Mouse (Mus musculus): ENCODE data around the gene 1110032A03Rik.

The 1110032A03Rik gene

DNA sequence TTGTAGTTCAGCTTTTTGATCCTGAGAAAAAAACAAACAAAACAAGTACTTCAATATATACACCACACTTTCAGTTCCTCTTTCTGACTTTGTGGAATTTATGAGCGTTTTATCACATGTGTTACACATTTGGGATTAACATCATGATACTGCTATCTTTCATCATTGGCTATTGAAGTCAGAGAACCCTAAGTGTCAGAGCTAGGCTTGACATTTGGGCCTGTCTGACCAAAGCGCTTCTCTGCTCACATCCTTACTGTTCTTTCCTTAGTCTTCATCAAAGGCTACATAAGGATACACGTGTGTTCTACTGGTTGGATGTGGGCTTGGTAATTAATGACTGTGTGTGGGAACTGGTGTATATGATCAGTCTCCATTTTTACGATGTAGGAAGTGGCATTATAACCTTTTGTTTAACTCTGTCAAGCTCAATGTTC is 1.3 kb downstream of the 1110032A03Rik start:
- no peak for DNase-seq (ENCODE audit: extremely low read depth, low read depth, low spot score)

DNA sequence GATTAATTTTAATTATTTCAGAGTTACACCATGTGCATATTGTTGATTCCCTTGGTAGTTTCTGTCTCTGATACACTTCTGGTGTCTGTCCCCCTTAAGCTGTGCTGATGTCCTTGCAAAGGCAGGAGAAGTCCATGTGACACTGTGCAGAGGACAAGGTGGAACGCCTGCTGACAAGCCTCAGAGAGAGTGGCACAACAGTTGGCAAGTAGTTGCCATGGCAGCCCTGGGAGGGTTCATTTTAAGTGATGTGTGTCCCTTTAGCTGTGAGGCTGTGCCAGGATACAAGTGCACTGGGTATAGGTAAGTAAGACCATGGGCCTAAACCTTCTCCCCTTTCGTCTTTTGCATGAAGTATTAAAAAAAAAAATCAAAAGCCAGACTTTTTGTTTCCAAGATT is 5.3 kb downstream of the 1110032A03Rik start:
- no peak for DNase-seq (ENCODE audit: extremely low read depth, low read depth, low spot score)

DNA sequence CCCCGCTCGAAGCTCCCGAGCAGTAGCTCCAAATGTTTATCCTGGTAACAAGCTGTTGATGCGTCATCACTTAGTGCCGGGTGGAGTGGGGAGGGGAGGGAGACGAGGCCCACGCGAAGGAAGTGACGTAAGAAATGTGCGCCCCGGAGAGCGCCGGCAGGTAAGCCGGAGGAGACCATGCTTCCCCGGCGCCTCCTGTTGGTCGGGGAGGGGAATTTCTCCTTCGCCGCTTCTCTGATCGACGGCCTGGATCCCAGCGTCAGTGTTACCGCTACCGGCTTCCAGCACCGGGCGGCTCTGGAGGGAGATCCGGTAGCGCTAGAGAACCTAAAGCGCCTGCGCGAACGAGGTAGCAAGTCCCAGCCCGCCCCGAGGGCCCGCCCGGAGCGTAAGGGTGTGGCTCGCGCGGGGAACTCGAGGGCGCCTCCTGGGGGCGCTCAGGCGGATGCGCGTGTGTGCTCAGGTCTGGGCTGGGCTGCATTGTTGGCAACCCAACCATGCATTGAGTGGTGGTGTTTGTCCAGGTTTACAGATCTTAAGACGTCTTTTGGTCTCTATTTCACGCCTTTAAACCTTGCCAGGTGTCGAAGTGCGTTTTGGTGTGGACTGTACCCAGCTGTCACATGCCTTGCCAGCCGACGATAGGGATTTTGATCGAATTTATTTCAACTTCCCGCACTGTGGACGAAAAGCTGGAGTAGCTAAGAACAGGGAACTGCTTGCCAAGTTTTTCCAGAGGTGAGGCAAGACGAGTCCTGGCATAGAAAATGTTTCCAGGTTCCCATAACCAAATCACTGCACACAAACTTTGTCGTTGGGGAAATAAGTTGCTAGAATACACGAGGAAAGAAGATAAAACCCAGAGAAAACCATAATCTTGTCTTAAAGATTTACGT is 7.0 kb downstream of the 1110032A03Rik start, which contains the start of gene Fdxacb1:
Gene Fdxacb1 (plus strand): TSS at position 130 of the 896 bp plus-strand sequence.
- peak; percentile 67 for DNase-seq (ENCODE audit: extremely low read depth, low read depth, low spot score)

DNA sequence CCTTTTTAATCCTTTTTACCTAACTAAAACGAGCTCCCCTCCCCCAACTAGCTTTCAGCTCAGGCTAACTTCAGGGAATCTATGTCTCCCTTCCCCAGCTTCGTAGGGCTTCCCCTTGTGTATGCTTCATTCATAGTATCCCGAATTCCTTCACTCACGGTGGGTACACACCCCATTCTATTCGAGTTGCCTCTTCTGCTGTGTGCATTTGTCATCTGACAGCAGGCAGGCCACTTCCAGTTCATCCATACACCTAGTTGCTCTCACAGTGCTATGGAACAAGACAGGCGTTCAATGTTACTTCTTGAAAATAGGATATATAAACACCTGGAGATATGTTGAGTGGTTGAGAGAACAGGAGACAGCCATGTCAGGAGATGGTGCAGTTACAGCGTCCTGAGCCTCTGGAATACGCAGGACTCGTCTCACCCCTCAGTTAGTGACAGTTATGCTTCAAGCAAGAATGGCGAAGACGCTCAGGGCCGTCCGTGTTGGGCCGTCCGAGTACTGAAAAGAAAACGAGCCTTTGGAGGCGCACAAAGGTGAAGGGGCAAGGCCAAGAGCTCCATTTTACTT is 7.7 kb downstream of the 1110032A03Rik start:
- DNase-seq (ENCODE audit: extremely low read depth, low read depth, low spot score) = no peak

DNA sequence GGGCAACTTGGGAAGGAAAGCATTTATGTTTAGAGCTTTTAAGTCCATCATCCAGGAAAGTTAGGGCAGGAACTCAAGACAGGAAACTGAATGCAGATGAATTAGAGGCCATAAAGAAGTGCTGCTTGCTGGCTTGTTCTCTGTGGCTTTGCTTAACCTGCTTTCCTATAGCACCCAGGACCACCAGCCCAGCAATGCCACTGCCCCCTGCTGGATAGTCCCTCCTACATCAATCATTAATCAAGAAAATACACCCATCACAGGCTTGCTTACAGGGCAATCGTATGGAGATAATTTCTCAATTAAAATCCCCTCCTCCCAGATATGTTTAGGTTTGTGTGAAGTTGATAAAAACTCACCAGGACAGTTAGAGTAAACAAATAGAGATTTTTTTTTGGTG is 12.0 kb downstream of the 1110032A03Rik start:
- no peak for DNase-seq (ENCODE audit: extremely low read depth, low read depth, low spot score)

DNA sequence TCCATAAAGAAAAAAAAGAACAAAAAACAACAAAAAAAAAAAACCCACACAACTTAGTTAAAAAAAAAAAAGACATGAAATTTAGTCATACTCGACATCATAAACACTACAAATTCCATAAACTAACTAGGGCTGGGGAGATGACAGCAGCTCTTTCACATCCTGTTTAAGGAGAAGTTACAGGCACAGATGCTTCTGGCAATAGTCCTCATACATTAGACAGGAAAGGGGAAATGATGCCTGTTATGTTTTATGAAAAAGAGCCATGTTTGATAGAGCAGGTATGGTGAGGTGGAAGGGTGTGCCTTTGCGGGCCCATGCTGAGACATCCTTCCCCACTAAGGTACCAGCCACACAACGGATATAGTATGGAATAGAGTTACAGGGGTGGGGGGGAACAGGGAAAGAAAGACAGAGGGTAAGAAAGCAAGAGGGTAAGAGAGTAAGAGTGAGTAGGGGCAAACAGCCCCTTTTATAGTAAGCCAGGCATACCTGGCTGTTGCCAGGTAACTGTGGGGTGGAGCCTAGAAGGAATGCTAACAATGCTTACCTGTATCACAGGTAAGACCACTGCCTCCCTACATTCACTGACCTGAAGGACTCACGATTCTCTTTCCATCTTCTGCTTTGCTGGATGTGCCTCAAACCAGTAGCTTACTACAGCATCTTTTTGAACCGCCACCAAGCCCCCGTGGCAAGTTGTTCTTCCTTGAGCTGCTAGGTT is 13.6 kb downstream of the 1110032A03Rik start:
- DNase-seq (ENCODE audit: extremely low read depth, low read depth, low spot score) = no peak

DNA sequence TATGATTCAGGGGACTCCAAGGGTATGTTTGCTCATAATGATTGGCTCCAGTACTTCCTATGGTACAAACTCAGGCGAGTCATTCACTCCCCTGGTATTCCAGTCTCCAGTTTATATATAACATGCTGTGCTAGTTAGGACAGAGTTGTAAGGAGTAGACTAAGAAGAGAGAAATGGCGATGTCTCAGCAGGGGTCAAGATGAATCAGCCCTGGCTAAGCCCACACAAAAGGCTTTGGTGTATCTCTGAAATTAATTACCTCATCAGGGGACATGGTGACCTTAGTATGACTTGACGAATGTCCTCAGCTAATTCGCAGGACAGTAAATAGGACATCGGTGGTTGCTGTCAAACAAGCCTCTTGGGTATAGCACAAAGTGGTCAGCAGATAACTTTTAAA is 18.6 kb downstream of the 1110032A03Rik start:
- no peak for DNase-seq (ENCODE audit: extremely low read depth, low read depth, low spot score)

DNA sequence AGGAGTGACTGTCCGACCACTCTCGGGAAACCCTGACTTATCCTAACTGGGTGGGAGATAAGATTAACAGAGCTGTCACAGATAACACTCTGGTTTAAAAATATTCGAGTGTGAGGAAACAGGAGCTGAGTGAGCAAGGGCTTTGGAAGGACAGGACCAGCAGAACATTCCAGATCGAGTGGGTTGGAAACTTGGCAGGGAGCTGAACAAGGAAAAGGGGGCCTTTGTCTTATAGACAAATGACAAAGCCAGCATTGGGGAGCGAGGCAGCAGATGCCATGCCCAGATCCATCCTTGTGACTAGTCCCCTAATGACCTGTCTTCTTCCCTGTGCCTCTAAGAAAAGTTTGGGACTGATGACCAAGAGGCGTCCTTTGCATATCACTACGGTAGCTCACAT is 21.4 kb downstream of the 1110032A03Rik start:
- DNase-seq (ENCODE audit: extremely low read depth, low read depth, low spot score) = no peak

DNA sequence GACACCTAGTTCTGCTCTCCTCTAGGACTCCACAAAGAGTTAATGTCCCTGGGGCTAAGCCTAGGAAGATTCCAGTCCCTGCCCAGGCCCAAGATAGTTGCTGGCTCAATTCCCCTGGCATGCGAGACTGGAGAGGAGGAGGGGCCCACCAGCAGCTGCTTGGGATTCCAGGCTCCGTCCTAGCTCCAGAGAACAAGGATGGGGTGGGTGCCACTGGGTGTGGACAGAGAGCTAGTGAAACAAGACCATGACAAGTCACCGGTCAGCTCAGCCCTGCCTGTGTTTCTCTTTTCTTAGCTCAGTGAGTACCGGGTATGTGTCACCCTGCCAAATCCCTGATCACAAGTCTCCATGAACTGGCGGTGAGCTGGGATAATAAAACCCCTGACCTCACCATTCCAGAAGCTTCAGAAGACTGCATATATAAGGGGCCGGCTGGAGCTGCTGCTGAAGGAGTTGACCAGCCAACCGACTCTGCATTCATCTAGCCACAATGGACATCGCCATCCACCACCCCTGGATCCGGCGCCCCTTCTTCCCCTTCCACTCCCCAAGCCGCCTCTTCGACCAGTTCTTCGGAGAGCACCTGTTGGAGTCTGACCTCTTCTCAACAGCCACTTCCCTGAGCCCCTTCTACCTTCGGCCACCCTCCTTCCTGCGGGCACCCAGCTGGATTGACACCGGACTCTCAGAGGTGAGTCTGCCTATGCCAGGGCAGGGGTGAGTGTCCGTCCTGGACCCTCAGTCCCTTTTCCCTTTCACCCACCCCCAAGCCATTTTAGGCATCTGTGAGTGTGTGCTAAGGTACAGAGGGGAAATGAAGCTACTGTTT is 22.3 kb downstream of the 1110032A03Rik start:
- DNase-seq (ENCODE audit: extremely low read depth, low read depth, low spot score) = no peak

DNA sequence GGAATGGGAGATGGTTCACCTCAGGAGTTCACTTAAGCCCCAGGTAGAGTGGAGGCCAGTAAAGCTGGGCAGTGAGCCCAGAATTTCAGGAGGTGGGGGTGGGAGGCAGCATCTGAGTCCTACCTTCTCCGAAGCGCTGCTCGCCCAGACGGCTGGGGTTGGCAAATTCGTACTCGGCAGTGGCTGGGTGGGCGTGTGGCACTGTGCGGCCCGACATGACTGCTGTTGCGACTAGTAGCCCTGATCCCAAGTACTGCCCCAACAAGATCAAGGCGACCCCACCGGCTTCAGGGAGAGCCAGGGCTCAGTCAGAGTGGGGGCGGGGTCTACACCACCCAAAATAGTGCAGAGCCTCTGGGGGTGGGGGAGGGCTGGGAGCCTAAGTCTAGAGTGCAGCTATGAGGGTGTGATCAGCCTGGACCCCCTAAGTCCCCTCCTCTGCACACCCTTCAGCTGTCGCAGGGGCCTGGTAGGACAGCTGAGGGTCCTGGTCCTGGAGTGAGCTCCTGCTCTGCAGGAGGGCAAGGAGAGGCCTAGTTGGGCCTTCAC is 23.2 kb downstream of the 1110032A03Rik start, which contains the start of gene Hspb2:
Gene Hspb2 (minus strand): TSS at position 301 of the 549 bp plus-strand sequence.
- DNase-seq (ENCODE audit: extremely low read depth, low read depth, low spot score) = no peak

DNA sequence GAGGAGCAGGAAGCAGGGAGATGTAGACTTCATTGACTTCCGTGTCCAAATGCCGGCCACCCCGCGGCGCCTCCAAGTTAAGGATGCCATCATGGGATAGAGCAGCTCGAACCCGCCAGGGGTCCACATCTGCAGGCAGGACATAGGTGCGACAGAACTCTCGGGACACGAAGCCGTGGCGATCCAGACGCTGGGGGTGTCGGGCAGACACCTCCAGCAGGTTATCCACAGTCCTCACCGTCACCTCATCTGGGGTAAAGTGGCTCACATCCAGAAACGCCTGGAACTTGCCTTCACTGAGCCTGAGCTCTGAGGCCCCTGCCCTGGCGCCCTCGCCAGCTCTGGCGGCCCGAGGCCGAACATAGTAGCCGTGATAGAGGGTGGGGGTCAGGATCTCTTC is 24.0 kb downstream of the 1110032A03Rik start, which contains the start of gene Cryab:
Gene Cryab (plus strand): TSS at position 3 of the 400 bp plus-strand sequence.
- no peak for DNase-seq (ENCODE audit: extremely low read depth, low read depth, low spot score)

DNA sequence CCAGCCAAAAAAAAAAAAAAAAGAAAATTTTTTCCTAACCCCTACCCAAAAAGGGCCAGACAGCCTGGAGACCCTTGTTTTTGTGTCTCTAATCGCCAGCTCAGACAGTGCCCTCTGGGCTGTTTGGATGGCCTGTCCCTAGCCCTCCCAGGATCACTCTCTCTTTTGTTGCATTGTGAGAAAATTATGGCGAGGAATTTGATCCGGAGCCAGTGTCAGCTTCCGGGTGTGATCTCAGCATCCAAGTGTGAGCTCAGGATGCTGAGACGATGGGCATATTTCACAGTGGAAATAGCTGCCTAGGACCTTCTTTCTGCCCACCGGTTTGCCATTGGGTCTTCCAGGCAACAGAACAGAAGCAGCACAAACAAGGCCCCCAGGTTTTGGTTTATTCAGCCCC is 24.6 kb downstream of the 1110032A03Rik start:
- DNase-seq (ENCODE audit: extremely low read depth, low read depth, low spot score) = no peak

DNA sequence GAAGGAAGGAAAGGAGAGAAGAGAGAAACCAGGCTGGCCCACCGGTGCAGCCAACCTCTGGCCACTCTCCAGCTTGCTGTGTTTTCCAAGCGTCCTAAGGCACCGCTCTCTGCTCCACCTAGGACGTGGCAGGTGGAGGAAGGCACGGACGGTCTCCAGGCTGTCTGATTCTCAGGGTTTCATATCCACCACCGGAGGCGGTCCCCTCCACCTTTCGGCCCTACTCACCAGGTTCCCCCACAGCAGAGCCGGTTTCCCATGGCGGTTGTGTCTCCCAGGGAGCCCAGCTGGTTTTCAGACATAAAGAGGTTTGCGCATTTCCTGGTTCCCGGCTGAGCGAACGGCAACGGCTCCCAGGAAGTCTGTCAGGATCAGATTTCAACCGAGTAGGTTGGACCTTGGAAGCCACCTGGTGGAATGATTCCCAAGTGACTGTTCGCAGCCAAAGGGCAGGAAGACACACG is 29.1 kb downstream of the 1110032A03Rik start, which contains the start of gene 2310030G06Rik:
Gene 2310030G06Rik (minus strand): TSS at position 323 of the 464 bp plus-strand sequence.
- DNase-seq (ENCODE audit: extremely low read depth, low read depth, low spot score) = peak; percentile 36

DNA sequence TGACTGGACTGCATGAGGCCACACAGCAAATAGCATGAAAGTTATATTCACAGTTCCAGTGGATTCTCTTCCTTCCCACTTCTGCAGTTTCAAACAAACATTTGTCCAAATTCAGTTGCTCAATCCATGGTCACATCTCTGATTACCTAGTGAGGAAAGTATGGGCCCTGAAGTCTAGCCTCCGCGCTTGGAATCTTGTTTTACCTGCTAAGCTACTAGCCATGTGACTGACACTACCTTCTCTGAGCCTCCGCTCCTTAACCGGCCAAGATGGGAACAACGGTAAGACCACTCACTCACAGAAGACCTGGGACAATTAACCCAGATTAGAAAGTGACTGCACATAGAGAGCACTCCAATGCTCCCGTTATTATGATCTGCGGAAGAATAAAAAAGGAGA is 29.5 kb downstream of the 1110032A03Rik start:
- DNase-seq (ENCODE audit: extremely low read depth, low read depth, low spot score) = peak; percentile 42

DNA sequence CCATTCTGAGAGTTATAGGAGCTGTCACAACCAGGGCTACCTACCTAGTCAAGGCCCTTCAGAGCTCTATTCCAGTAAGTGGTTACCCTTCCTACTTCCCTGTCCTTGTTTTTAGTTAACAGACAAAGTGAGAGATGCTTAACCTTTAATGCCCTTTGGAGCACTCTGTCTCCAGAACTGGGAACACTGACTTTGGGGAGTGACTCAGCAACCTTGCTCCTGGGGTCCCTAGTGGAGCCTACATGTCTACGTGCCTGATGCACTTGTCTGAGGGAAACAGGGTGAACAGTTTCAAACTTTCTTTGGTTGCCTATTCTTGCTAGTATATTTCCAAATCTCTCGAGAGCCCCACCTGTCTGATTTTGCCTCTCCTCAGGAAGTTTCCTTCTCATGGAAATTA is 32.6 kb downstream of the 1110032A03Rik start:
- no peak for DNase-seq (ENCODE audit: extremely low read depth, low read depth, low spot score)

DNA sequence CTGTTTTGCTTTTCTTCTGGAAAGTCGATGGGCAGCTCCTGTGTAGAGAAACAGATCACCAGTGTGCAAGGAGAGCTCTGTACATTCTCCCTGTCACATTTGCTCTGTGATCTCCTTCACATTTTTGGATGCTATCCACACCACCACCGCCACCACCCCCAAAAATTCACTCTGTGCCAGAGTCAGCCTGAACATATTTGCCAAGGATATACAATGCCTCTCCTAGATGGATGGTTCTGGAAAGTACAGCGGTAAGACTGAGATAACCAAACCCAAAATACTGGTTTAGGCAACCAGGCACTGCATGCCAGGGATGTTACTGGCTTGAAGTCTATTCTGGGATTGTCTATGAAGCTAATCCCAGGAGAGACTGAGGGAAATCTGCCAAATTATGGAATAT is 33.1 kb downstream of the 1110032A03Rik start:
- no peak for DNase-seq (ENCODE audit: extremely low read depth, low read depth, low spot score)

DNA sequence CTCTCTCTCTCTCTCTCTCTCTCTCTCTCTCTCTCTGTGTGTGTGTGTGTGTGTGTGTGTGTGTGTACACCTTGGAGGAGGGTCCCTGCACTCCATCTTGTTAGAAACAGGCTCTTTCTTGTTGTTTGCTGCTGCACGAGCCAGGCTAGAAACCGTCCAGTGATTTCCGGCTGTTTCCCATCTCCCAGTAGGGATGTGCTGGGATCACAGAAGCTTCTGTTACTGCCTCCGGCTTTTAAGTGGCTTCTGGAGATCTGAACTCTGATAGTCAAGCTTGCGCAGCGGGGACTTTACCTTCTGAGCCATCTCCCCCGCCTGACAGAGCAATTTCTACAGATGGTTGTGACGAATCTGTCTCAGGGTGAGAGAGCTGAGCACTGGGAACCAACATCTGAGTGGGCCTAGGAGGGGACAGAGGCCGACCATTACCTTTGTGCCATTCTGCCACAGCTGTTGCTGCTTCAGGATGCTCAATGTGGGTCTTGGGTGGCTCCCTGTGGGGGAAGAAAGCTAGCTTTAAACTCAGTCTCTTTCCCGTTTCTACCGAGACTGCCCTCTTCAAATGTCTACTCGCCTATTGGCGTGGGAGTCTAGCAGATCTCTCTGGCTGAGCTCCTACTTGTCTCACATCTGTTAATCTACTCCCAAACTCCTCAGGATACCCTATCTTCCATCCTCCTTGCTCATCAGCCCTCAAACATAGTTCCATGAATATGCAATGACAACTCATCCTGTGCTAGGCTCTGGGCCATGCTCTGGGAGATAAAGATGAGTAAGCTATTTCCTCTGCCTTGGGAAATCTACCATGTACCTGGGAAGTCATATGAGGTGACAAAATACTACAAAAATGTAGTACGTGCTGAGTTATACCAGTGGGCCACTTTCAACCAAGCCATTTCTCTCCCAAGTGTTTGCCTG is 34.2 kb downstream of the 1110032A03Rik start:
- DNase-seq (ENCODE audit: extremely low read depth, low read depth, low spot score) = no peak

DNA sequence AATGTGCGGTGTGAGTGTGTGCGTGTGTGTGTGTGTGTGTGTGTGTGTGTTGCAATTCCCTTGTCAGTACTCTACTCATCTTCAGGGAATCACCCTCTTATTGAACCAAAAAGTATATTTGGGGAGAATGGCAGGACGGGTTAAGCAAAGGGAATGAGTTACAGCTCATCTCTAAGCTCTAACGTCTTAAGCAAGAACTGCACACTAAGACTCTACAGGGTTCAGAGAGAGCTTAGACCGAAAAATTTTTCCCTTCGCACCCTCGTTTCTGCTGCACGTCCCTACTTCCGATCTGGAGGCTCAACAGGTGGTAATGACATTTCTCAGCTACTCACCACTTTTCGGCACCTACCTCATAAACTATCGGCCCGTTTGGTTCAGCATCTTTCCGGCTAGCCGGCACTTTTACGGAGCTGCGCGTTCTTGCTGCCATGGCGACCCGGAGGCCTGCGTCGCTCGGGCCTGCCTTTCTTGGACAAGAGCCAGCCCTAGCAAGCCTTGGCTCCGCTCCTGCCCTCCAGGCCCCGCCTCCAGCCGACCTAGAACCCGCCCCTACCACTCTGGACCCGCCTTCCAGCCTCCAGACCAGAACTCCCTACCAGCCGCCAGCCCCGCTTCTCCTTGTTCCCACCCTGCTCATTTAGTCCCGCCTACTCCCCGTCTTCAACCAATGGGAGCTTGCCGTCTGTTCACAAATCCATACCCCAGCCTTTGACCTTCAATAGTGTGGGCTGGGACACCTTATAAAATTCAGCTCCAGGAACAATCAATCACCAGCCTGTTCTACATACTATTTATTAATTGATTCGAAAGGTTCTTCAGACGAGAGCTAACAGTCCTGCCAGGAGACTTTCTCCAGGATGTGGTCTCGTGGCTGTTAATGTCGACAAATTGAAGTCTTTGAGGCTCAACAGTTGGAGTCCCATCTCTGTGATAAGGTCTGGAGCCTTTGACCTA is 36.1 kb downstream of the 1110032A03Rik start, which contains the start of gene Dixdc1:
Gene Dixdc1 (minus strand): TSS at position 604 of the 957 bp plus-strand sequence.
- DNase-seq (ENCODE audit: extremely low read depth, low read depth, low spot score) = peak; percentile 40

All from fat pad, adult 2 months (tissue).